Mouse (Mus musculus) E14TG2a.4 (cell line): Measurements from ENCODE around the gene Ctdsp1.

ENCODE experiments used
- CTCF ChIP-seq: conservative IDR thresholded peaks from 2 replicates; pipeline ENCODE4 v1.5.1; 2014; ENCODE audit warnings: low read length
- POU5F1 ChIP-seq: IDR thresholded peaks from 2 replicates; pipeline ENCODE4 v1.6.1; 2014; ENCODE audit warnings: low read length, borderline replicate concordance

GRCm38 (mm10) chr1:74419440-74419794, 28.1 kb downstream of the Ctdsp1 start:
- no peak for TF ChIP-seq CTCF
- no peak for TF ChIP-seq POU5F1
